Mouse (Mus musculus) liver, embryonic 13.5 days (tissue): ENCODE measurements around the gene Elf2. TPM values are rescaled to one million over a fixed set of nuclear protein-coding genes. Genes with fewer than 3 reads are reported as not detected.

Experiments
- ATAC-seq: fragments of 200-750 bp; cut with Nextera tagmentation; 2 replicates; pipeline ENCODE4 v1.8.0; 2017; ENCODE audit warnings: low read depth, mild to moderate bottlenecking, moderate number of reproducible peaks, moderate library complexity
- DNase-seq: peaks from one replicate; pipeline ENCODE4 v3.0.0; 2022
- H3K27ac ChIP-seq: fragments of 300-500 bp; sonication (generic); 2 replicates; pipeline ENCODE4 v1.5.1; 2015; ENCODE audit warnings: moderate library complexity, mild to moderate bottlenecking, inconsistent platforms
- H3K27me3 ChIP-seq: fragments of 300-500 bp; sonication (generic); 2 replicates; pipeline ENCODE4 v1.6.1; 2015; ENCODE audit warnings: mild to moderate bottlenecking, inconsistent platforms
- H3K36me3 ChIP-seq: fragments of 300-500 bp; sonication (generic); 2 replicates; pipeline ENCODE4 v1.6.1; 2015; ENCODE audit warnings: mild to moderate bottlenecking, inconsistent platforms
- H3K4me1 ChIP-seq: fragments of 300-500 bp; sonication (generic); replicated peaks from 2 replicates; pipeline ENCODE4 v1.6.1; 2015; ENCODE audit warnings: inconsistent platforms
- H3K4me2 ChIP-seq: fragments of 300-500 bp; sonication (generic); 2 replicates; pipeline ENCODE4 v1.6.1; 2015; ENCODE audit warnings: inconsistent platforms, mild to moderate bottlenecking, moderate library complexity
- H3K4me3 ChIP-seq: fragments of 300-500 bp; sonication (generic); replicated peaks from 2 replicates; pipeline ENCODE4 v1.5.1; 2015; ENCODE audit warnings: mild to moderate bottlenecking, inconsistent platforms
- H3K9ac ChIP-seq: fragments of 300-500 bp; sonication (generic); 2 replicates; pipeline ENCODE4 v1.6.1; 2015; ENCODE audit warnings: mild to moderate bottlenecking, inconsistent platforms
- H3K9me3 ChIP-seq: fragments of 300-500 bp; sonication (generic); replicated peaks from 2 replicates; pipeline ENCODE4 v1.6.1; 2016; ENCODE audit warnings: inconsistent platforms
- WGBS: fragments of 180-500 bp; shearing (Covaris S2); methylation state at CpG from one replicate; pipeline ENCODE4 v1.1.7; 2015; ENCODE audit not compliant: insufficient replicate concordance; 5-methylcytosine and 5-hydroxymethylcytosine counted together
- polyA plus RNA-seq: library from polyadenylated mRNA; unstranded; fragments of >200 nt; fragmentation: Nextera tagmentation; extraction: Ambion mirVana; gene quantifications from 2 replicates; pipeline ENCODE4 v1.2.1, GENCODE M21; 2015

Elf2 gene
- polyA plus RNA-seq, 1 experiment from 2014 or later: 24.0 TPM

- no peak overlapping the region for H3K9ac ChIP-seq
- H3K4me3 ChIP-seq: no peak overlapping the region
- no peaks in the 10 kb centered on the region for H3K4me1 ChIP-seq
- no peak for DNase-seq
- peaks cover 55% of the 10 kb centered on the region for H3K36me3 ChIP-seq
- H3K27ac ChIP-seq: no peak overlapping the region
- H3K4me2 ChIP-seq: no peak overlapping the region
- 66% methylated on average over 3 of the region's 3 CpGs for WGBS
- H3K27me3 ChIP-seq: no peaks in the 10 kb centered on the region
- no peaks in the 10 kb centered on the region for H3K9me3 ChIP-seq
- ATAC-seq: no peak
These were observed 37.4 kb downstream of the Elf2 start for GRCm38 (mm10) chr3:51302971-51303476.

- no peak for ATAC-seq
- H3K4me2 ChIP-seq: no peak overlapping the region
- no peak overlapping the region for H3K4me3 ChIP-seq
- 67% methylated on average over 6 of the region's 6 CpGs for WGBS
- H3K9me3 ChIP-seq: no peaks in the 10 kb centered on the region
- DNase-seq: no peak
- H3K9ac ChIP-seq: no peak overlapping the region
- no peak overlapping the region for H3K27ac ChIP-seq
- H3K36me3 ChIP-seq: peaks cover 52% of the 10 kb centered on the region
- no peaks in the 10 kb centered on the region for H3K4me1 ChIP-seq
- H3K27me3 ChIP-seq: no peaks in the 10 kb centered on the region
These were observed 38.9 kb downstream of the Elf2 start for GRCm38 (mm10) chr3:51301583-51301982.

GRCm38 (mm10) chr3:51296790-51297189 lies 43.7 kb downstream of the Elf2 start:
- Histone ChIP-seq H3K27me3 (no peaks in the 10 kb centered on the region), H3K27ac (no peak overlapping the region), H3K9me3 (no peaks in the 10 kb centered on the region), H3K4me2 (no peak overlapping the region), H3K36me3 (peaks cover 41% of the 10 kb centered on the region), H3K4me1 (no peaks in the 10 kb centered on the region), H3K4me3 (no peak overlapping the region), H3K9ac (no peak overlapping the region)
- DNase-seq: no peak
- ATAC-seq: no peak
- WGBS: 61% methylated on average over 1 of the region's 1 CpGs

- ATAC-seq (no peak), DNase-seq (no peak)
- Histone ChIP-seq H3K9me3 (no peaks in the 10 kb centered on the region), H3K4me2 (no peak overlapping the region), H3K27me3 (no peaks in the 10 kb centered on the region), H3K9ac (no peak overlapping the region), H3K4me3 (no peak overlapping the region), H3K27ac (no peak overlapping the region), H3K4me1 (no peaks in the 10 kb centered on the region), H3K36me3 (peaks cover 31% of the 10 kb centered on the region)
- 71% methylated on average over 2 of the region's 2 CpGs for WGBS
These were observed 45.2 kb downstream of the Elf2 start for GRCm38 (mm10) chr3:51295225-51295624.

GRCm38 (mm10) chr3:51294251-51294650 lies 46.2 kb downstream of the Elf2 start:
- DNase-seq (no peak), ATAC-seq (no peak)
- Histone ChIP-seq H3K4me1 (no peaks in the 10 kb centered on the region), H3K27me3 (no peaks in the 10 kb centered on the region), H3K27ac (no peak overlapping the region), H3K4me2 (no peak overlapping the region), H3K9me3 (no peaks in the 10 kb centered on the region), H3K4me3 (no peak overlapping the region), H3K36me3 (peaks cover 26% of the 10 kb centered on the region), H3K9ac (no peak overlapping the region)
- 67% methylated on average over 2 of the region's 2 CpGs for WGBS

- H3K4me3 ChIP-seq: no peak overlapping the region
- 54% methylated on average over 11 of the region's 11 CpGs for WGBS
- H3K27me3 ChIP-seq: no peaks in the 10 kb centered on the region
- no peak for ATAC-seq
- peak; percentile 41 for DNase-seq
- no peaks in the 10 kb centered on the region for H3K9me3 ChIP-seq
- H3K36me3 ChIP-seq: peaks cover 38% of the 10 kb centered on the region
- H3K4me2 ChIP-seq: no peak overlapping the region
- 0 out of 2 replicates have a peak, but pooled peaks cover 3% of the 10 kb centered on the region for H3K4me1 ChIP-seq
- H3K9ac ChIP-seq: no peak overlapping the region
- no peak overlapping the region for H3K27ac ChIP-seq
These were observed 51.3 kb downstream of the Elf2 start for GRCm38 (mm10) chr3:51288880-51289821.

GRCm38 (mm10) chr3:51284375-51284774 lies 56.1 kb downstream of the Elf2 start:
- no peaks in the 10 kb centered on the region for H3K9me3 ChIP-seq
- H3K36me3 ChIP-seq: peaks cover 32% of the 10 kb centered on the region
- H3K27ac ChIP-seq: no peak overlapping the region
- H3K4me2 ChIP-seq: no peak overlapping the region
- no peak overlapping the region for H3K9ac ChIP-seq
- ATAC-seq (no peak), DNase-seq (no peak)
- H3K4me1 ChIP-seq: peaks cover 14% of the 10 kb centered on the region
- no peak overlapping the region for H3K4me3 ChIP-seq
- 69% methylated on average over 1 of the region's 1 CpGs for WGBS
- no peaks in the 10 kb centered on the region for H3K27me3 ChIP-seq

- ATAC-seq (no peak), DNase-seq (no peak)
- H3K9me3 ChIP-seq: no peaks in the 10 kb centered on the region
These were observed 58.7 kb downstream of the Elf2 start for GRCm38 (mm10) chr3:51281727-51282126.

GRCm38 (mm10) chr3:51278433-51278832 lies 62.0 kb downstream of the Elf2 start:
- 77% methylated on average over 4 of the region's 4 CpGs for WGBS
- Histone ChIP-seq H3K9me3 (no peaks in the 10 kb centered on the region), H3K4me2 (peak overlapping the region; percentile 46), H3K9ac (peak overlapping the region; percentile 26; the same call in 1 of the 2 replicates), H3K36me3 (peaks cover 3% of the 10 kb centered on the region), H3K4me3 (no peak overlapping the region; the same call in 1 of the 2 replicates), H3K4me1 (peaks cover 37% of the 10 kb centered on the region), H3K27ac (no peak overlapping the region), H3K27me3 (no peaks in the 10 kb centered on the region)
- ATAC-seq: no peak
- DNase-seq: no peak

More at GRCm38 (mm10) chr3:51281727-51282126, 58.7 kb downstream of the Elf2 start:
- peaks cover 29% of the 10 kb centered on the region for H3K36me3 ChIP-seq
- H3K27ac ChIP-seq: no peak overlapping the region
- WGBS: 82% methylated on average over 4 of the region's 4 CpGs
- no peak overlapping the region for H3K4me2 ChIP-seq
- no peak overlapping the region for H3K9ac ChIP-seq
- peaks cover 25% of the 10 kb centered on the region for H3K4me1 ChIP-seq
- no peak overlapping the region for H3K4me3 ChIP-seq
- H3K27me3 ChIP-seq: no peaks in the 10 kb centered on the region

GRCm38 (mm10) chr3:51277201-51278150 lies 63.0 kb downstream of the Elf2 start:
- H3K4me3 ChIP-seq: peak overlapping the region; percentile 94
- H3K36me3 ChIP-seq: 0 out of 2 replicates have a peak, but pooled peaks cover 3% of the 10 kb centered on the region
- under 1% methylated on average over 74 of the region's 75 CpGs for WGBS
- no peaks in the 10 kb centered on the region for H3K9me3 ChIP-seq
- peaks cover 39% of the 10 kb centered on the region for H3K4me1 ChIP-seq
- H3K9ac ChIP-seq: peak overlapping the region; percentile 95
- H3K27me3 ChIP-seq: no peaks in the 10 kb centered on the region
- DNase-seq (peak; percentile 66), ATAC-seq (peak; percentile 68)
- peak overlapping the region; percentile 96 for H3K27ac ChIP-seq
- peak overlapping the region; percentile 95 for H3K4me2 ChIP-seq
